Mouse (Mus musculus): ENCODE data around the gene Kirrel2. TPM values are rescaled to one million over a fixed set of nuclear protein-coding genes. Genes with fewer than 3 reads are reported as not detected.

Kirrel2 gene
- polyA plus RNA-seq, 1 experiment from 2014 or later, result 1.3 TPM

DNA sequence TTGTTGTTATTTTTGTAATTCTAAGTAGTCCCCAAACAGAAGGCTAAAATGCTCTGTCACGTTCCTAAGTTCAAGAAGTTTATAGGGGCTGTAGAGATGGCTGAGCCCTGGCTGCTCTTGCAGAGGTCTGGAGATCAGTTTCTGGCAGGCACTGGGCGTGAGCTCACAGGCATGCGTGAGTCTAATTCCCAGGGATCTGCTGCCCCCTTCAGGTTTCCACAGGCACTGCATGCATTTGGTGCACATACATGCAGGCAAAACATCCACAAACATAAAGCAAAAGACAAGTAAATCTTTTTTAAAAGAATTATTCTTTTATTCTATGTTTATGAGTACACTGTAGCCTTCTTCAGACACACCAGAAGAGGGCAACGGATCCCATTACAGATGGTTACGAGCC lies 14.9 kb upstream of the Kirrel2 start:
- WGBS, result 47% methylated on average over 5 of the region's 5 CpGs
- no peak overlapping the region for H3K4me3 ChIP-seq
- H3K27me3 ChIP-seq (replicated peaks; ENCODE audit: low read depth, poor library complexity, severe bottlenecking), result peaks cover 20% of the 10 kb centered on the region
- 0 out of 2 replicates have a peak, but pooled peaks cover 2% of the 10 kb centered on the region for H3K9me3 ChIP-seq
- peak; percentile 50 for DNase-seq (ENCODE audit: low spot score)
- H3K36me3 ChIP-seq (replicated peaks), result no peaks in the 10 kb centered on the region
- peaks cover 3% of the 10 kb centered on the region for H3K4me1 ChIP-seq
- no peak overlapping the region for H3K27ac ChIP-seq (replicated peaks)

DNA sequence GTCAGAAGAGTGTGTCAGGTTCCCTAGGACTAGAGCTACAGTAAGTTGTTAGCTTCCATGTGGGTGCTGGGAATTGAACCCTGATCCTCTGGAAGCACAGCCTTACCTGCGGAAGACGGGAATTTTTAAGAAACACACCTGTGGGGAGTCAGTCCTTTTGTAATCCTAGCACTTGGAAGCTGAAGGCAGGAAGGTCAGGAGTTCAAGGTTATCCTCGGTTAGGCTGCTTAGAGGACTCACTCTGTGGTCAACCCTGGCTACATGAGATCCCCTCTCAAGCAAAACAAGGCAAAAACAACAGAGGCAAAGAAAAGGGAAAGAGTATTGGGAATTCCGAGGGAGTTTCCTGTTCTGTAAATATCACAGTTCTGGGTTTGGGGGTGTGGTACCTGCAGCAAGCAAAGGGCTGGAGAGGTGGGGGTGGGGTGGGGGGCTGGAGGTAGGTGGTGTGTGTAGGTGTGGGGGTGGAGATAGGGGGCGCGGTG lies 7.4 kb upstream of the Kirrel2 start:
- Histone ChIP-seq H3K4me3 (no peak overlapping the region), H3K9me3 (no peaks in the 10 kb centered on the region), H3K27ac (replicated peaks) (no peak overlapping the region), H3K4me1 (peaks cover 10% of the 10 kb centered on the region), H3K27me3 (replicated peaks; ENCODE audit: low read depth, poor library complexity, severe bottlenecking) (peaks cover 90% of the 10 kb centered on the region), H3K36me3 (replicated peaks) (no peaks in the 10 kb centered on the region)
- 10% methylated on average over 6 of the region's 6 CpGs for WGBS
- no peak for DNase-seq (ENCODE audit: low spot score)

DNA sequence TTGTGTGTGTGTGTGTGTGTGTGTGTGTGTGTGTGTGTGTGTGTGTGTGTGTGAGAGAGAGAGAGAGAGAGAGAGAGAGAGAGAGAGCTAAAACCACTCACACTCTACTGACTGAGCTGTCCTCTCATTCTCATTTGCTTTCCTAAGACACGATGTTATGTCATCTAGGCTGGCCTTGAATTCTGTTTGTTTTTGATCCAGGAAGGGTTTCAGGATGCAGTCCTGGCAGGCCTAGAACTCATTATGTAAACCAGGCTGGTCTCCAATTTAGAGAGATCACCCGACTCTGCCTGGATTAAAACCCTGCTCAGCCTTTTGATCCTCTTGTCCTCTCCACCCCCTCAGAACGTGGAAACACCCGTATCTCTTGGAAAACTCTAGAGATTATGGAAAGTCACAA lies 6.5 kb upstream of the Kirrel2 start:
- no peak overlapping the region for H3K4me3 ChIP-seq
- WGBS, result 17% methylated on average over 4 of the region's 4 CpGs

GRCm38 (mm10) chr7:30463568-30463967 lies 6.1 kb upstream of the Kirrel2 start:
- H3K36me3 ChIP-seq (replicated peaks), result no peaks in the 10 kb centered on the region
- H3K27me3 ChIP-seq (replicated peaks; ENCODE audit: low read depth, poor library complexity, severe bottlenecking), result peaks cover 100% of the 10 kb centered on the region
- no peak overlapping the region for H3K4me3 ChIP-seq
- WGBS, result 33% methylated on average over 7 of the region's 7 CpGs
- H3K27ac ChIP-seq (replicated peaks), result no peak overlapping the region
- H3K4me1 ChIP-seq, result peaks cover 10% of the 10 kb centered on the region
- no peaks in the 10 kb centered on the region for H3K9me3 ChIP-seq
- no peak for DNase-seq (ENCODE audit: low spot score)

More for the DNA sequence above, 6.5 kb upstream of the Kirrel2 start:
- peaks cover 99% of the 10 kb centered on the region for H3K27me3 ChIP-seq (replicated peaks; ENCODE audit: low read depth, poor library complexity, severe bottlenecking)
- no peak for DNase-seq (ENCODE audit: low spot score)
- H3K9me3 ChIP-seq, result no peaks in the 10 kb centered on the region
- H3K27ac ChIP-seq (replicated peaks), result no peak overlapping the region
- H3K4me1 ChIP-seq, result peaks cover 10% of the 10 kb centered on the region
- H3K36me3 ChIP-seq (replicated peaks), result no peaks in the 10 kb centered on the region

GRCm38 (mm10) chr7:30459484-30459883 lies 2.0 kb upstream of the Kirrel2 start:
- WGBS, result 33% methylated on average over 6 of the region's 6 CpGs
- DNase-seq (ENCODE audit: low spot score), result no peak
- Histone ChIP-seq H3K27me3 (replicated peaks; ENCODE audit: low read depth, poor library complexity, severe bottlenecking) (peaks cover 100% of the 10 kb centered on the region), H3K4me1 (peaks cover 20% of the 10 kb centered on the region), H3K27ac (replicated peaks) (no peak overlapping the region), H3K9me3 (no peaks in the 10 kb centered on the region), H3K4me3 (no peak overlapping the region), H3K36me3 (replicated peaks) (no peaks in the 10 kb centered on the region)

GRCm38 (mm10) chr7:30456911-30457628 lies 420 bp downstream of the Kirrel2 start:
- no peak overlapping the region for H3K27ac ChIP-seq (replicated peaks)
- WGBS, result under 1% methylated on average over 31 of the region's 31 CpGs
- DNase-seq (ENCODE audit: low spot score), result no peak
- no peaks in the 10 kb centered on the region for H3K9me3 ChIP-seq
- H3K27me3 ChIP-seq (replicated peaks; ENCODE audit: low read depth, poor library complexity, severe bottlenecking), result peaks cover 100% of the 10 kb centered on the region
- H3K4me3 ChIP-seq, result peak overlapping the region; percentile 38
- H3K4me1 ChIP-seq, result peaks cover 26% of the 10 kb centered on the region
- no peaks in the 10 kb centered on the region for H3K36me3 ChIP-seq (replicated peaks)

- Histone ChIP-seq H3K9me3 (no peaks in the 10 kb centered on the region), H3K27me3 (replicated peaks; ENCODE audit: low read depth, poor library complexity, severe bottlenecking) (peaks cover 100% of the 10 kb centered on the region), H3K27ac (replicated peaks) (no peak overlapping the region), H3K4me3 (peak overlapping the region; percentile 38), H3K4me1 (peaks cover 26% of the 10 kb centered on the region), H3K36me3 (replicated peaks) (no peaks in the 10 kb centered on the region)
- WGBS, result 2% methylated on average over 9 of the region's 9 CpGs
- DNase-seq (ENCODE audit: low spot score), result no peak
These were observed 1.0 kb downstream of the Kirrel2 start for GRCm38 (mm10) chr7:30456487-30456886.

DNA sequence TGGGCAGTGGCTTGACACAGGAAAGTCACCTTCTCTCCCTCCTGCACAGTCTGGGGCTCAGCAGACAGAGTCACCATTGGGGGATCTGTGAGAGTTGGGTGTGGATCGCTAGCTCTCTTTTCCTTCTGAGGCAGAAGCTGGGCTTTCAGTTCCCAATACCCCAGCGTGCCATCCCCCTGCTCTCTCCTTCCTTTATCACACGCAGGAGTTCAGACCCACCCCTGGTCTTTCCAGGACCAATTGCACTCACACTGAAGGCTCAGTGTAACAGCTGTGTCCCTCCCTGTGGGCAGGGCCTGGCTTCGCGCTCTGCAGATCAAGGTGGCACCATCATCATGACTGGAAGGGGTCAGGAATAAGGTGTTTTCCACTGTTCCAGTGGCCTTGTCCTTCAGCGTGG lies 3.2 kb downstream of the Kirrel2 start:
- DNase-seq (ENCODE audit: low spot score), result no peak
- 9% methylated on average over 6 of the region's 6 CpGs for WGBS
- no peak overlapping the region for H3K27ac ChIP-seq (replicated peaks)
- peaks cover 26% of the 10 kb centered on the region for H3K4me1 ChIP-seq
- H3K9me3 ChIP-seq, result no peaks in the 10 kb centered on the region
- H3K4me3 ChIP-seq, result no peak overlapping the region
- H3K36me3 ChIP-seq (replicated peaks), result no peaks in the 10 kb centered on the region
- H3K27me3 ChIP-seq (replicated peaks; ENCODE audit: low read depth, poor library complexity, severe bottlenecking), result peaks cover 97% of the 10 kb centered on the region

- Histone ChIP-seq H3K27me3 (replicated peaks; ENCODE audit: low read depth, poor library complexity, severe bottlenecking) (peaks cover 92% of the 10 kb centered on the region), H3K27ac (replicated peaks) (no peak overlapping the region), H3K4me3 (peak overlapping the region; percentile 29; the same call in 1 of the 2 replicates), H3K4me1 (peaks cover 26% of the 10 kb centered on the region), H3K36me3 (replicated peaks) (no peaks in the 10 kb centered on the region), H3K9me3 (no peaks in the 10 kb centered on the region)
- no peak for DNase-seq (ENCODE audit: low spot score)
- WGBS, result 2% methylated on average over 25 of the region's 25 CpGs
These were observed 3.7 kb downstream of the Kirrel2 start for GRCm38 (mm10) chr7:30453766-30454165.

DNA sequence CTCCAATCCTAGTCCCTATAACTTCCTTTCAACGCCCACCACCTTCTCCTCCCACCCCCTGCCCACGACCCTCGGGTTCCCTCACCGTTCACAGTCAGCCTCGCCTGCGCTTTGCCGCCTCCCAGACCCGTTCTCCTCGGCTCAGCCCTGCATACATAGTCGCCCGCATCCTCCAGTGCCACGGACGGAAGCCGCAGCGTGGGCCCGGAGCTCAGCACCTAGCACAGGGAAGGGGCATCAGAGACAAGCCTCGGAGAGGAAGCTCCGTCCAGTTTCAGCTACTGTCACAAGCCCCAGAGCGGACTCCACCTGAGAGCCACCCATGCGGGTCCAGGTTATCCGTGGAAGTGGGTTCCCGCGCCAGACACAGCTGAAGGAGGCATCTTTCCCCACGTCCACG lies 4.2 kb downstream of the Kirrel2 start:
- 15% methylated on average over 25 of the region's 25 CpGs for WGBS
- no peak for DNase-seq (ENCODE audit: low spot score)
- Histone ChIP-seq H3K27ac (replicated peaks) (no peak overlapping the region), H3K27me3 (replicated peaks; ENCODE audit: low read depth, poor library complexity, severe bottlenecking) (peaks cover 90% of the 10 kb centered on the region), H3K36me3 (replicated peaks) (no peaks in the 10 kb centered on the region), H3K9me3 (no peaks in the 10 kb centered on the region), H3K4me3 (no peak overlapping the region), H3K4me1 (peaks cover 25% of the 10 kb centered on the region)

DNA sequence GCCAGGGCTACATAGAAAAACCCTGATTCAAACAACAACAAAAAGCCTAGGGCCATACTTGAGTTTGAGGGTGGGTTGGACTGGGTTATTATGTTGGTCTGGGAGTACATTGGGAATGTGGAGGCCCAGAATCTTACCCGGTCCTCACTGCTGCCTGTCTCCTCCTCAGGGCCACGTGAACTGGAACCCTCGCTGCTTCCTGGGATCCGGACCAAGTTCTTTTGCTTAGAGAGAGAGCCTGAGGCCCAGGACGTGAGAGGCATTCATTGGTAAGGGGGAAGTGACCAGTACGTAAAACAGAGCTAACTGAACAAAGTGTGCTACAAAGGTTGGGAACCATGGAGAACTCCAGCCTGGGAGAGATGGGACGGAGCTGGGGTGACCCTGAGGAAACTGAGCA lies 7.2 kb downstream of the Kirrel2 start:
- no peak overlapping the region for H3K27ac ChIP-seq (replicated peaks)
- no peak for DNase-seq (ENCODE audit: low spot score)
- no peaks in the 10 kb centered on the region for H3K36me3 ChIP-seq (replicated peaks)
- no peak overlapping the region for H3K4me3 ChIP-seq
- peaks cover 13% of the 10 kb centered on the region for H3K4me1 ChIP-seq
- 77% methylated on average over 7 of the region's 7 CpGs for WGBS
- H3K9me3 ChIP-seq, result peaks cover 9% of the 10 kb centered on the region; the same call in 1 of the 2 replicates
- H3K27me3 ChIP-seq (replicated peaks; ENCODE audit: low read depth, poor library complexity, severe bottlenecking), result peaks cover 82% of the 10 kb centered on the region

DNA sequence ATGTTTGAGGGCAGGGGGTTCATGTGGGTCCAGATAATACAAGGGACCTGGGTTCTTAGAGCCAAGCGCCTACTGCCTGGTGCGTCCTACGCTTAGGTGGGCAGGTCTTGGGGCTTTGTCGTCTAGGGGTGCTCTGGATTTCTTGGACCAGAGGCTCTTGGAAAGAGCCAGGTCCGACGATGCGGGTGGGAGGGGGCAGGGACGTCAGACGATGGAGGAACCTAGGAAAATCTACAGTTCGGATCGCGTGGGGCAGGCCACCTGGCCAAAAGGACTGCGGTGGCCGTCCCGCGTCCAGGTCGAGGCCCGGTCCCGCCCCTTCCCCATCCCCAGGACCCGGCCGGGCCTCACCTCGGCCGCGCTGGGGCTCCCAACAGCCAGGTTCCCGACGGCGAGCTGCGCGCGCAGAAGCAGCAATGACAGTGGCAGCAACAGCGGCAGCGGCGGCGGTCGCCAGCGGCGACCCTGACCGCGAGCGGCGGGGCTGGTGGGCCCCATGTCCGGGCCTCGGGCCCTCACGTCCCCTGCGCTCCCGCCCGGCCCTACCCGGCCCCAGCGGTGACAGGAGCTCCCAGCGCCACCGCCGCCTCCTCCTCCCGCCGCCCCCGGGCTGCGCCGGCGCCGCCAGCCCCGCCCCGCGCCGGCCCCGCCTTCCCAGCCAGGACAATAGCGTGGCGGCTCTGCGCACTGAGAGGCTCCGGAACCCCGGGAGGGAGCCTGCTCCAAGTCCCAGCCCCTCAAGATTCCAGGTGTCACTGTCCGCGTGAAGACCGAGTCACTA lies 12.3 kb downstream of the Kirrel2 start, which contains the start of gene Aplp1:
Gene Aplp1 (minus strand): TSS at position 565 of the 781 bp plus-strand sequence.
- Histone ChIP-seq H3K4me1 (peaks cover 22% of the 10 kb centered on the region), H3K27ac (replicated peaks) (peak within 1 kb of the TSS; percentile 80), H3K9me3 (peaks cover 9% of the 10 kb centered on the region; the same call in 1 of the 2 replicates), H3K27me3 (replicated peaks; ENCODE audit: low read depth, poor library complexity, severe bottlenecking) (peaks cover 82% of the 10 kb centered on the region), H3K36me3 (replicated peaks) (peaks cover 3% of the 10 kb centered on the region; the same call in 1 of the 2 replicates), H3K4me3 (peak within 1 kb of the TSS; percentile 78)
- peak; percentile 81 for DNase-seq (ENCODE audit: low spot score)
- under 1% methylated on average over 72 of the region's 72 CpGs for WGBS
